10 mouse cellular contexts compared by ENCODE assay signal in genomic region chr16:75093163-75093562, GRCm38 (mm10).
DNase-seq lines count a peak whose midpoint lies in the region; ATAC-seq and TF ChIP-seq lines count a peak whose summit lies in the region.
"Had no signal": no experiment of that assay in that cellular context is flagged by ENCODE, and none has a peak within 500 bp of the region (broad histone marks: within the 10 kb centered on the region; RNA-seq: fewer than 3 reads in every experiment).

No protein-coding gene starts in this region.

- 43% methylated on average over 6 of the region's 6 CpGs for WGBS in heart, embryonic 11.5 days (ENCODE audit: insufficient replicate concordance)
- WGBS in heart, adult 2 months: 50% methylated on average over 6 of the region's 6 CpGs

- no peak for ATAC-seq in heart, embryonic 11.5 days (replicated peaks; ENCODE audit: insufficient number of reproducible peaks, low FRiP score, low TSS enrichment)

- no peaks in the 10 kb centered on the region for H3K36me3 ChIP-seq in heart, embryonic 11.5 days (ENCODE audit: control insufficient read depth, insufficient read depth, low read length)
- H3K36me3 ChIP-seq in heart, adult 2 months (ENCODE audit: control insufficient read depth, insufficient read depth, low read length): no peaks in the 10 kb centered on the region
- H3K36me3 ChIP-seq: liver, embryonic 13.5 days had no signal

- TF ChIP-seq CTCF in heart, adult 2 months (IDR thresholded peaks at IDR 0.05): no peak

- H3K9ac ChIP-seq in heart, embryonic 11.5 days (ENCODE audit: low read depth, low read length): no peak overlapping the region
- no peak overlapping the region for H3K9ac ChIP-seq in heart, adult 2 months (ENCODE audit: low read depth, low read length)
- H3K9ac ChIP-seq: liver, embryonic 13.5 days had no signal

- intact Hi-C loops in heart, adult 2 months (cut with DNase I): no loop called here

- no peaks in the 10 kb centered on the region for H3K4me1 ChIP-seq in heart, embryonic 11.5 days (ENCODE audit: control insufficient read depth, insufficient read depth, low read length)
- H3K4me1 ChIP-seq in heart, adult 2 months (ENCODE audit: control insufficient read depth, insufficient read depth, low read length): no peaks in the 10 kb centered on the region
- H3K4me1 ChIP-seq: liver, embryonic 13.5 days had no signal

- no peaks in the 10 kb centered on the region for H3K9me3 ChIP-seq in heart, embryonic 11.5 days (replicated peaks; ENCODE audit: control insufficient read depth, low read length)
- H3K9me3 ChIP-seq: liver, embryonic 13.5 days had no signal

- TF ChIP-seq POLR2A in heart, adult 2 months (IDR thresholded peaks at IDR 0.05; ENCODE audit: insufficient read depth, low read depth, low read length): no peak

- peak overlapping the region; percentile 55 for H3K4me2 ChIP-seq in heart, embryonic 11.5 days
- H3K4me2 ChIP-seq: liver, embryonic 13.5 days had no signal

- no peak for DNase-seq in heart, adult 2 months
- peak; percentile 6 for DNase-seq in right cerebral cortex, postnatal 25 days
- no peak for DNase-seq in right cerebral cortex, adult 18-20 months
- peak; percentile 19 for DNase-seq in lung, postnatal 36 days
- no peak for DNase-seq in adrenal gland, adult 8-10 months
- no peak for DNase-seq in ovary, postnatal 36 days (ENCODE audit: low spot score)
- no peak for DNase-seq in adrenal gland, adult (ENCODE audit: inconsistent age in 2 of 2, low spot score in 1 of 2)
- DNase-seq: liver, embryonic 13.5 days; thymus, postnatal 25 days had no signal

- no peak overlapping the region for H3K27ac ChIP-seq in heart, embryonic 11.5 days (ENCODE audit: low read depth, low read length)
- no peak overlapping the region for H3K27ac ChIP-seq in heart, adult 2 months
- H3K27ac ChIP-seq: liver, embryonic 13.5 days had no signal

- no peaks in the 10 kb centered on the region for H3K79me2 ChIP-seq in heart, adult 2 months (replicated peaks; ENCODE audit: control insufficient read depth, insufficient read depth, low read length)

- no peak for TF ChIP-seq EP300 in heart, adult 2 months (IDR thresholded peaks at IDR 0.05; ENCODE audit: insufficient read depth, low read depth, low read length)

- no peaks in the 10 kb centered on the region for H3K27me3 ChIP-seq in heart, embryonic 11.5 days (ENCODE audit: control insufficient read depth, insufficient read depth, low read length)
- H3K27me3 ChIP-seq in heart, adult 2 months (ENCODE audit: control insufficient read depth, insufficient read depth, low read length): no peaks in the 10 kb centered on the region
- H3K27me3 ChIP-seq: liver, embryonic 13.5 days had no signal

- H3K4me3 ChIP-seq in heart, embryonic 11.5 days (ENCODE audit: low read depth, low read length): peak overlapping the region; percentile 23; the same call in 1 of the 2 replicates
- no peak overlapping the region for H3K4me3 ChIP-seq in heart, adult 2 months
- H3K4me3 ChIP-seq: liver, embryonic 13.5 days had no signal

Comparison
In these comparisons a context has a peak if more than half of its experiments do, and no peak if none do; other contexts are left out.
1. DNase-seq: peak in right cerebral cortex, postnatal 25 days (single experiment) and lung, postnatal 36 days (single experiment); none in heart, adult 2 months (0 of 2), right cerebral cortex, adult 18-20 months (single experiment), adrenal gland, adult 8-10 months (single experiment), ovary, postnatal 36 days (single experiment) and adrenal gland, adult (0 of 2).